Mouse (Mus musculus): ENCODE measurements around the gene Gm28827.
"Not testable (repeated sequence)": the region's sequence is repeated elsewhere in the genome, so short reads cannot be mapped to it uniquely, and the experiment has no call there.

Gm28827 gene

GRCm38 (mm10) chrY:83030647-83031046, at the start of gene Gm28827:
TSS of gene Gm28827 (plus strand) at chrY:83030947.
- not testable (repeated sequence) for DNase-seq (ENCODE audit: low read depth, low spot score); H3K36me3 ChIP-seq (ENCODE audit: control insufficient read depth, insufficient read depth, low read length, poor library complexity, severe bottlenecking); H3K27me3 ChIP-seq (ENCODE audit: control insufficient read depth, insufficient read depth, low read length, poor library complexity, severe bottlenecking)
